Mouse (Mus musculus) left cerebral cortex, adult 9 months (tissue): Measurements from ENCODE around the gene Zfp992.
"Not testable (repeated sequence)": the region's sequence is repeated elsewhere in the genome, so short reads cannot be mapped to it uniquely, and the experiment has no call there.

Experiments
- DNase-seq, 2 experiments: peaks; one replicate each; pipeline ENCODE4 v3.0.0; 2022; ENCODE audit warnings: low spot score in 2 of 2

Zfp992 gene

DNA sequence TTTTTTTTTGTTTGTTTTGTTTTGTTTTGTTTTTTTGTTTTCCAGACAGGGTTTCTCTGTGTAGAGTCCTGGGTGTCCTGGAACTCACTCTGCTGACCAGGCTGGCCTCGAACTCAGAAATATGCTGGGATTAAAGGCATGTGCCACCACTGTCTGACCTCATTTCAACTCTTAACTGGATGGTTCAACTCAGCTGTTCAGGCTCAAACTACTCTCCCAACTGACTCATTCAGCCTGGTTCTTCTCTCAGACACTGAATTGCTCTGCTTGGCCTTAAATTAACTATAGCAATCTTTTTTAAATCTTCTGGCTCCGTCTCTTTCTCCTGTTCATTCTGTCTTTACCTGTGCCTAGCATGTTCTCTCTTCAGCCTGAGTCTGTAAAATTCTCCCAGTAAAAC is 68.3 kb downstream of the Zfp992 start:
- not testable (repeated sequence) for DNase-seq
